Mouse (Mus musculus) heart, postnatal 0 days (tissue): ENCODE data around the gene Mc1r.

Experiments
- CTCF ChIP-seq: IDR thresholded peaks from 2 replicates; pipeline ENCODE4 v1.5.1; 2016; ENCODE audit warnings: antibody characterized with exemption, control low read depth, low read depth
- EP300 ChIP-seq: IDR thresholded peaks from 2 replicates; pipeline ENCODE4 v1.6.1; 2016; ENCODE audit warnings: antibody characterized with exemption, low read depth

DNA sequence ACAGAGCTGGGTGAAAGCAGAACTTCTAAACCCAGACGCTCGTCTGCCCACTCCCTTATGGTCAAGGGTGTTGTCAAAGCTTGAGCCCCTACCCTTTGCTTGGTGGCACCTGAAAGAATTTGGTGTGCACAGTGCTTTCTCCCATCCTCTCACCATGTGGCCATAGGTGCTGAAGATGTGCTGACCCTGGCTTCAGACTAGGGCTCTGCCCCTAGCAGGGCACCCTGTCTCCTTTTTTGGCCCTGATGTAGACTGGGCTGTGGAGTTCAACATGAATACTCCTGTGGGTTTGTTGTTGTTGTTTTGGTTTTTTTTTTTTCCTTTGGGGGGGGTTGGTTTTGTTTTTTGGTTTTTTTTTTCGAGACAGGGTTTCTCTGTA, 15.9 kb downstream of the Mc1r start:
- no peak for TF ChIP-seq CTCF
- TF ChIP-seq EP300 = no peak
